Comparison of ENCODE assay signal across 25 mouse cellular contexts in genomic region chr1:186014166-186014565, GRCm38 (mm10).
DNase-seq lines count a peak whose midpoint lies in the region; ATAC-seq and TF ChIP-seq lines count a peak whose summit lies in the region.
"Had no signal": no experiment of that assay in that cellular context is flagged by ENCODE, and none has a peak within 500 bp of the region (broad histone marks: within the 10 kb centered on the region; RNA-seq: fewer than 3 reads in every experiment).

No protein-coding gene starts in this region.

- H3K4me2 ChIP-seq in heart, embryonic 14.5 days (ENCODE audit: low read length) = no peak overlapping the region
- H3K4me2 ChIP-seq in kidney, postnatal 0 days (ENCODE audit: low read length) = no peak overlapping the region
- no peak overlapping the region for H3K4me2 ChIP-seq in hindbrain, embryonic 11.5 days (replicated peaks; ENCODE audit: low read depth, low read length)
- H3K4me2 ChIP-seq: embryonic facial prominence, embryonic 12.5 days; forebrain, embryonic 15.5 days; heart, embryonic 11.5 days; hindbrain, embryonic 12.5 days had no signal

- no peak for ATAC-seq in heart, embryonic 14.5 days (ENCODE audit: insufficient number of reproducible peaks, insufficient read depth, low FRiP score, low read depth)
- ATAC-seq in kidney, postnatal 0 days (replicated peaks; ENCODE audit: low FRiP score, low read depth) = no peak
- ATAC-seq in hindbrain, embryonic 11.5 days (ENCODE audit: low FRiP score) = no peak
- ATAC-seq: activated CD4-positive, CD25-positive, alpha-beta regulatory T cell, adult 4 months; CD4-positive, CD25-positive, alpha-beta regulatory T cell, adult 4 months; forebrain, embryonic 15.5 days; hindbrain, embryonic 16.5 days; inflammation-experienced regulatory T-cells, adult 6 months; intestine, postnatal 0 days had no signal

- H3K36me3 ChIP-seq in heart, embryonic 14.5 days (ENCODE audit: control insufficient read depth, insufficient read depth, low read length) = no peaks in the 10 kb centered on the region
- H3K36me3 ChIP-seq in heart, embryonic 10.5 days = no peaks in the 10 kb centered on the region
- no peaks in the 10 kb centered on the region for H3K36me3 ChIP-seq in kidney, postnatal 0 days (ENCODE audit: insufficient read depth, low read length)
- no peaks in the 10 kb centered on the region for H3K36me3 ChIP-seq in kidney, adult 2 months (ENCODE audit: control insufficient read depth, insufficient read depth, low read length)
- H3K36me3 ChIP-seq in hindbrain, embryonic 11.5 days (ENCODE audit: control insufficient read depth, insufficient read depth, low read length) = no peaks in the 10 kb centered on the region
- H3K36me3 ChIP-seq: embryonic facial prominence, embryonic 12.5 days; forebrain, embryonic 15.5 days; G1E; hindbrain, embryonic 12.5 days had no signal

- no peaks in the 10 kb centered on the region for H3K27me3 ChIP-seq in heart, embryonic 14.5 days (ENCODE audit: control insufficient read depth, insufficient read depth, low read length)
- no peaks in the 10 kb centered on the region for H3K27me3 ChIP-seq in heart, embryonic 10.5 days (ENCODE audit: insufficient read depth, poor library complexity, severe bottlenecking)
- H3K27me3 ChIP-seq in kidney, postnatal 0 days (ENCODE audit: insufficient read depth, low read length) = no peaks in the 10 kb centered on the region
- no peaks in the 10 kb centered on the region for H3K27me3 ChIP-seq in kidney, adult 2 months (replicated peaks; ENCODE audit: control insufficient read depth, insufficient read depth, low read length)
- H3K27me3 ChIP-seq in hindbrain, embryonic 11.5 days (ENCODE audit: control insufficient read depth, insufficient read depth, low read length) = no peaks in the 10 kb centered on the region
- H3K27me3 ChIP-seq: embryonic facial prominence, embryonic 12.5 days; forebrain, embryonic 15.5 days; hindbrain, embryonic 12.5 days had no signal

- no peak for TF ChIP-seq POLR2A in kidney, adult 2 months (IDR thresholded peaks at IDR 0.05; ENCODE audit: low read depth, low read length)

- peak overlapping the region; percentile 55 to 59; a peak in 2 of 4 replicates for H3K27ac ChIP-seq in heart, embryonic 14.5 days (replicated peaks in 1 of 2; ENCODE audit: control insufficient read depth in 1 of 2, insufficient read depth in 1 of 2, low read depth in 2 of 2, low read length in 2 of 2)
- no peak overlapping the region for H3K27ac ChIP-seq in heart, embryonic 10.5 days
- H3K27ac ChIP-seq in kidney, postnatal 0 days = no peak overlapping the region
- H3K27ac ChIP-seq in kidney, adult 2 months (ENCODE audit: insufficient read depth, low read depth, low read length) = no peak overlapping the region
- H3K27ac ChIP-seq in hindbrain, embryonic 11.5 days (ENCODE audit: low read depth, low read length) = no peak overlapping the region
- H3K27ac ChIP-seq: forebrain, embryonic 15.5 days; hindbrain, embryonic 12.5 days had no signal

- WGBS in heart, embryonic 14.5 days = 7% methylated on average over 1 of the region's 1 CpGs
- WGBS in heart, embryonic 10.5 days = 48% methylated on average over 1 of the region's 1 CpGs
- WGBS in kidney, postnatal 0 days = 35% methylated on average over 1 of the region's 1 CpGs
- WGBS in kidney, adult 2 months = 60% methylated on average over 1 of the region's 1 CpGs
- WGBS in hindbrain, embryonic 11.5 days = 90% methylated on average over 1 of the region's 1 CpGs

- DNase-seq in gastrocnemius, adult 18-20 months (ENCODE audit: low spot score) = peak; percentile 9
- DNase-seq in gastrocnemius, postnatal 10 days = no peak
- no peak for DNase-seq in heart, embryonic 10.5 days (ENCODE audit: low spot score)
- DNase-seq in kidney, postnatal 0 days (ENCODE audit: low spot score) = peak; percentile 21
- DNase-seq in kidney, adult 2 months = no peak
- peak; percentile 54 for DNase-seq in Muller cell, postnatal 12 days (ENCODE audit: inconsistent ontology term)
- DNase-seq in hindbrain, embryonic 11.5 days (ENCODE audit: low spot score) = no peak
- DNase-seq: adrenal gland, postnatal 14 days; B cell, adult 2 months; cerebellum, adult 11-12 months; cerebellum, adult 9-10 months; cerebellum, postnatal 25 days; gastrocnemius, postnatal 36 days; heart, adult 11 months had no signal

- no peak overlapping the region for H3K4me3 ChIP-seq in heart, embryonic 14.5 days (ENCODE audit: control insufficient read depth in 1 of 2, insufficient read depth in 1 of 2, low read depth in 1 of 2, low read length in 2 of 2)
- no peak overlapping the region for H3K4me3 ChIP-seq in heart, embryonic 10.5 days
- H3K4me3 ChIP-seq in kidney, postnatal 0 days (replicated peaks; ENCODE audit: low read depth, low read length) = no peak overlapping the region
- no peak overlapping the region for H3K4me3 ChIP-seq in kidney, adult 2 months (ENCODE audit: insufficient read depth, low read depth, low read length)
- H3K4me3 ChIP-seq in hindbrain, embryonic 11.5 days (ENCODE audit: low read depth, low read length) = no peak overlapping the region
- H3K4me3 ChIP-seq: embryonic facial prominence, embryonic 12.5 days; forebrain, embryonic 15.5 days; hindbrain, embryonic 12.5 days had no signal

- H3K4me1 ChIP-seq in heart, embryonic 14.5 days (ENCODE audit: control insufficient read depth in 2 of 2, insufficient read depth in 2 of 2, low read length in 2 of 2) = peaks cover 2 to 13% of the 10 kb centered on the region in 2 experiments; a peak in 3 of 4 replicates
- H3K4me1 ChIP-seq in heart, embryonic 10.5 days = no peaks in the 10 kb centered on the region
- 0 out of 2 replicates have a peak, but pooled peaks cover 4% of the 10 kb centered on the region for H3K4me1 ChIP-seq in kidney, postnatal 0 days (replicated peaks; ENCODE audit: insufficient read depth, low read length)
- H3K4me1 ChIP-seq in kidney, adult 2 months (ENCODE audit: control insufficient read depth, insufficient read depth, low read length) = no peaks in the 10 kb centered on the region
- no peaks in the 10 kb centered on the region for H3K4me1 ChIP-seq in hindbrain, embryonic 11.5 days (replicated peaks; ENCODE audit: control insufficient read depth, insufficient read depth, low read length)
- H3K4me1 ChIP-seq: embryonic facial prominence, embryonic 12.5 days; hindbrain, embryonic 12.5 days had no signal

- H3K9ac ChIP-seq in heart, embryonic 14.5 days (ENCODE audit: low read length) = no peak overlapping the region
- H3K9ac ChIP-seq in kidney, postnatal 0 days (ENCODE audit: low read depth, low read length) = no peak overlapping the region
- no peak overlapping the region for H3K9ac ChIP-seq in hindbrain, embryonic 11.5 days (ENCODE audit: low read depth, low read length)
- H3K9ac ChIP-seq: embryonic facial prominence, embryonic 12.5 days; forebrain, embryonic 15.5 days; hindbrain, embryonic 12.5 days had no signal

- no peaks in the 10 kb centered on the region for H3K9me3 ChIP-seq in heart, embryonic 14.5 days (ENCODE audit: control insufficient read depth, low read length)
- no peaks in the 10 kb centered on the region for H3K9me3 ChIP-seq in heart, embryonic 10.5 days
- H3K9me3 ChIP-seq in kidney, postnatal 0 days (replicated peaks; ENCODE audit: low read length) = no peaks in the 10 kb centered on the region
- H3K9me3 ChIP-seq in hindbrain, embryonic 11.5 days (ENCODE audit: control insufficient read depth, low read length) = no peaks in the 10 kb centered on the region
- H3K9me3 ChIP-seq: embryonic facial prominence, embryonic 12.5 days; forebrain, embryonic 15.5 days; hindbrain, embryonic 12.5 days had no signal

- no peak for TF ChIP-seq CTCF in kidney, postnatal 0 days (IDR thresholded peaks at IDR 0.05; ENCODE audit: low read depth)
- TF ChIP-seq CTCF in kidney, adult 2 months (conservative IDR thresholded peaks at IDR 0.05; ENCODE audit: insufficient read depth, insufficient read length, low read depth, low read length) = no peak

Comparison
In these comparisons a context has a peak if more than half of its experiments do, and no peak if none do; other contexts are left out.
1. DNase-seq: peak in gastrocnemius, adult 18-20 months (single experiment), kidney, postnatal 0 days (single experiment) and Muller cell, postnatal 12 days (single experiment); none in gastrocnemius, postnatal 10 days (single experiment), heart, embryonic 10.5 days (single experiment), kidney, adult 2 months (single experiment) and hindbrain, embryonic 11.5 days (single experiment).
2. H3K27ac ChIP-seq: peak in heart, embryonic 14.5 days (2 of 2); none in heart, embryonic 10.5 days (single experiment), kidney, postnatal 0 days (single experiment), kidney, adult 2 months (single experiment) and hindbrain, embryonic 11.5 days (single experiment).